Mouse (Mus musculus): ENCODE data around the gene Nrbf2.

The Nrbf2 gene

DNA sequence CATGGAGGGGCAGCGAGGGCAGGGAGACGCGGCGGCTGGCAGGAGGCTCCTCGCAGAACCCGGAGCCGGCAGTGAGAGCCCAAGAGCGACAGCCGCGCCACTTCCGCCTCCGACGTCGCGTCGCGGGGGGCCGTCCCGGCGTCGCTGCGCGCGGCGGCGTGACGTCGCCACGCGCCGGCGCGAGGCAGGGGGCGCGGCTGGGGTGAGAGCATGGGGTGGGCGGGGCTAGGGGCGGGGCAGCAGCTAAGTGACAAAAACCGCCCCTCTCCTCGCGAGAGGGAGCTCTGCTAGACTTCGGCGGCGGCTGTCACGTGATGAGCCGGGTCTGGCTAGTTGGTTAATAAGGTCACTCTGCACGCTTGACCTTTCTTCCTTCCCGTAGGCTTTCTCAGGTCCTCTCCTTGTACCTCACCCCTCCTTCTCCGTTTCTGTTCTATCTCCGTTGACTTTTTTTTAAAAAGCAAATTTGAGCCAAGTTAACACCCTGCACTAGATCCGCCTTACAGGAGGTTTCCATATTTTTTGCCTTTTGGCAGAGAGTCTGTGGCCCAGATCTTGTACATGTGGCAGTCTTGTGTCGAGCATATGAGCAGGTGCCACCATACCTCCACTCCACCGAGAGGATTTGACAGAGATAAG lies at the start of gene Nrbf2:
Gene Nrbf2, minus strand, starts transcription at position 130 of the 639 bp plus-strand sequence.
- peak; percentile 47 to 74 for DNase-seq (ENCODE audit: low spot score in 2 of 2)

DNA sequence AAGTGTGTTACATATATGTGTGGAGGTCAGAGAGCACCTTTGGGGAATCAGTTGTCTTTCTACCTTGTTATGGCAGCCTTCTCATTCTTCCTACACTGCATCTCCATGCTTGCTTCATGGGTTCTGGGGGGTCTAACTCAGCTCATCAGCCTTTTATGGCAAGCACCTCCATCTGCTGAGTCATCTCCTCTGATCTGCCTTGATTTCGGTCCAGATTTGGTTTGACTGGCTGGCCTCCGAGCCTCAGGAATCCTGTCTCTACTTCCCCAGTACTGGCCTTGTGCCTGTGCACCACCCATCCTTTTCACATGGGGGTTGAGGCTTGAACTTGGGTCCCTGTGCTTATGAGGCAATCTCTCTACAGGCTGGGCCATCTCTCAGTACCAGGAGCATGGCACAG lies 45.5 kb upstream of the Nrbf2 start:
- DNase-seq (ENCODE audit: low spot score in 2 of 2) = no peak

DNA sequence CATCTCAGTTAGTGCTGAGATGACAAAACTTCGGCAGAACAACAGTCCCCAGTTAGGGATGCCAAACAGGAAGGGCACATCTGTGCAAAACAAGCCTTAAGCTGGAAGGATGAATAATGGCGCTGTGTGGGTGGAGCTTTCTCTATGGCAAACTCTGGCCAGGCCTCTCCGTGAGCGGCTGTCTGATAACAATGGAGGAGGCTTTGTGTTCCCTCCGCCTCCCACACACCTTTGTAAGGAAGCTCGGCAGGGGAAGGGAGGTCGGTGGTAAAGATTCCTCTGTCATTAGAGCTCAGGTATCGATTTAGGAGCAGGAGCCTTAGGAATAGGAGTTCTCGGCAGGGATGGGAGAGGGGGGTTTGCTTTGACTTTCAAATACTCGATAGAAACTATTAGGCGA lies 44.6 kb upstream of the Nrbf2 start:
- no peak for DNase-seq (ENCODE audit: low spot score in 2 of 2)

DNA sequence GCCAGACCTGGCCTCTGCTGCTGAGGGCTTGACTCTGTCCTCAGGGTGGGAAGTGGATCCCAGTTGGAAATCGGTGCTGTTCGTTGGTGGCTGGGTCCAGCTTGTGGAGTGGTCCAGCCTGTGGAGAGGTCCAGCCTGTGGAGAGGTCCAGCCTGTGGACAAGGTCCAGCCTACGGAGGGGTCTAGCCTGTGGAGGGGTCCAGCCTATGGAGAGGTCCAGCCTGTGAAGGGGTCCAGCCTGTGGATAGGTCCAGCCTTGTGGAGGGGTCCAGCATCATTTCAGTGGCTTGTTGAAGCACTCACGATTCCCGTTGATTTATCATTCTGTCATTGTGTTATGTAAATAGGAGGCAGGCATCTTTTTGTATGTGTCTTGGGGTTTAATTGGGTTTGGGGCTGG lies 43.1 kb upstream of the Nrbf2 start:
- no peak for DNase-seq (ENCODE audit: low spot score in 2 of 2)

DNA sequence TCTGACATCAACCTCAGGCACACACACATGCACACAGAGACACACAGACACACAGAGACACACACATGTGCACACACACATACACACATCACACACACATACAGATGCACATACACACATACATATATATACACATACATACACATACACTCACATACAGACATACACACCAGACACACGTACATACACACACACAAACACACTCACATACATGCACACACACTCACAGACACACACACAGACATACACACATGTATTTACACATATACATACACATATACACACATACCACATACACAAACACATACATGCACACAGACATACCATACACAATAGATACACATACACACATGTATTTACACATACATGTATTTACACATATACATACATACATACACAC lies 38.9 kb upstream of the Nrbf2 start:
- no peak for DNase-seq (ENCODE audit: low spot score in 2 of 2)

DNA sequence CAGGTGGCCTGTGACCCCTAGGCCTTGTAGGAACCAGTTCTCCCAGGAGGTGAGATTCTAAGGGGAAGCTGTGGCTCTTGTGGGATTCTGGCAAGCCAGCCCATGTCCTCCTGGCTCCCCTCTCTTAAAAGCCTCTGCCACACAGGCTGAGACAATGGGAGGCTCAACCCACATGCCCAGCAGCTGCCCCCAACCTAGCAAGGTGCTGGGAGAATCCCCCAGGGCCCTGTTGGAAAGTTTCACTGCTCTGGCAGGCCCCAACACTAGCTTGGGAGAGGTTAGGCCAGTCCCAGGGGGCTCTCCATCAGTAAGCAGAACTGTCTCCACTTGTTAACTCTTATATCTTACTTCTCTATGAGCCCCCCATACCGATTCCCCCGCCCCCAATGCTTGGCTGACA lies 36.3 kb upstream of the Nrbf2 start:
- no peak for DNase-seq (ENCODE audit: low spot score in 2 of 2)

DNA sequence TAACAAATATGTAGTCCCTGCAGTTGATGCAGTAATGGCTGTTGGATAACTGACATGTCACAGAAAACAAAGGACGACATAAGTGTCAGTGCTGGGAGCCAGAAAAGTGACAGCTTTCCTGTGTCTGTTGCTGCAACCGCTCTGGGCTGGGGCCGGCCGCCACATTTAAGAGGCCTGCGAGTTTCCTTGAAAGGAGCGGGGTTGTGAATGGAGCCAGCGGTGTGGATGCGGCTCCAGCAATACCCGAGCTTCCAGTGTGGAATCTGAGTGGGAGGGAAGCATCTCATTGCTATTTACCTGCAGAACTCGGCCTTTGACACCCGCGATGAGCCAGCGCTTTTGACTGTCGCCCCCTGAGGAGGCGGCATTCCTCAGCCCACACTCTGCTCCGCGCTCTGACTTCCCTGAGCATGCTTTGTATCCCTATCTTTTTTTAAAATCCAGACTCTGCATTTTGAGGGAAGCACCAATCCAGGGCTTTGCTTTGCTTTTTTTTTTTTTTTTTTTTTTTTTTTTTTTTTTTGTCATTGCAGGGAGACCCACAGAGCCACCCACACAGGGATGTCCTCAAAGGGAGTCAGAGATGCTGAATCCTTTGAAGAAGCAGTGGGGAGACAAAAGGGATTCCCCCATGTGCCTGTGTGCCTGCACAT lies 35.2 kb upstream of the Nrbf2 start:
- no peak for DNase-seq (ENCODE audit: low spot score in 2 of 2)

DNA sequence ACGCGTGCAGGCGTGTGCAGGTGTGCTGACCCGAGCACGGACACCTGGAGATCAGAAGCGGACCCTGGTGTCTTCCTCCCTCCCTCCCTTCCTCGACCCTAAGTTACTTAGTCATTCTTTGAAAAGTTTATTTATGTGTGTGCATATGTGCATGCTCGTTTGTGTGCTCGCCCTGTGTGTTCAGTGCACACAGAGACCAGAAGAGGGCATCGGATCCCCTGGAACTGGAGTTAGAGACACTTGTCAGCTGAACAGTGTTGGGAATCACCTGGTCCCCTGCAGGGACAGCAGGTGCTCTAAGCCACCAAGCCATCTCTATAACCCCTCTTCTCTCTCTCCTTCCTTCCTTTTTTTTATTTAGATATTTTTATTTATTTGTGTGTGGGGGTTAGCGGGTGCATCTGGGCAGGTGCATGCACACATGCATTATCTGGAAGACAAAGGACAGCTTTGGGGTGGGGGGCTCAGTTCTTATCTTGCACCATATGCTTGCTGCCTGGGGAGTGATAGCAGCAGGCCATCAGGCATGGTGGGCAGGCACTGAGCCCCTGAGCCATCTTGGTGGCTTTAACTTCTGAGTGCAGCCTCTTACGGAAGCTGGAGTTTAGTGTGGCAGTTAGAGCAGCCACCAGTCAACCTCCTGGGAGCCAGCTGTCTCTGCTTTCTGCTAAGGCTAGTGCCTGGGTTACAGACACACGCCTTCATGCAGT lies 34.1 kb upstream of the Nrbf2 start:
- DNase-seq (ENCODE audit: low spot score in 2 of 2) = no peak

DNA sequence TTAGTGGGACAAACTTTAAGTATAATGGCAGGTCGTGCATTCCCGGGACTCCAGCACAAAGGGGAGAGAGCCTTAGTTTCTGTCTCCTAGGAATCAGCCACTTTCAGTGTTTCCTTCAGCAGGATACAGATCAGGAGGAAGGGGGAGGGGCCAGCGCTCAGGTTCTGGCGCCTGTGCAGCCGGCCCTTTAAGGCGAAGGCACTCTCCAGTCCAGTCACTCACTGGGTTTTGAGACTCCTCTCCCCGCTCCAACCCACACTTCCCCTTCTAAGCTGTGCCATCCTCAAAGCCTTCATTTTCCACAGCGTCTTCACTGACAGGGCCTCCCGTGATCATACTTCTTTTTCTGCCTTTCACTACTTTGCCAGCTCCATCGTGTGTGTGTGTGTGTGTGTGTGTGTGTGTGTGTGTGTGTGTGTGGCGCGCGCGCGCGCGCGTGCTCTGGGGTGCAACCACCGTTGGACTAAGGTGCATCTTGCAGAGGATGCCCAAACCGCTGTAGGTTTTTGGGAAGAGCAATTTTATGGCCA lies 32.9 kb upstream of the Nrbf2 start:
- no peak for DNase-seq (ENCODE audit: low spot score in 2 of 2)

DNA sequence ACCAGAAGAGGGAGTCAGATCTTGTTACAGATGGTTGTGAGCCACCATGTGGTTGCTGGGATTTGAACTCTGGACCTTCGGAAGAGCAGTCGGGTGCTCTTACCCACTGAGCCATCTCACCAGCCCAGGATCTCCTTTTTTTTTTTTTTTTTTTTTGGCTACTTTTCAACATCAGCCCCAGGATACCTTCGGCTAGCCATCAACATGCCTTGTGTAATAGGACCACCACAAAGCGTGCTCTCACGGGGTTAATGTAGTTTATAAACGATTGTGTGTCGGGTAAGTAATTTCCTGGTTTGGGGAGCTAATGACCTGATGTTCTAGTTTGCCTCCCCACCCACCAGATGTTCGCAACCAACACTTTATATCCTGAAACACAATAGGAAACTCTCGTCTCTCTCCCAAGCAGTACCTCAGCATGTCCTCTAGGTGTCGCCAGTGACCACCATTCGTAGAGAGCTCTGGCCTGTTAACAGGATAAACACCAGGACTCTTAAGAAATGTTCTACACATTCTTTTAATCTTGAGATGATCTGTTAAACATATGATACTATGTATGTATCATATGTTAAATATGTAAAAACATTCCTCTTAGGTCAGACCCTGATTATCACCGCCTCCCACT lies 29.8 kb upstream of the Nrbf2 start:
- DNase-seq (ENCODE audit: low spot score in 2 of 2) = peak in 1 of 2 experiments; percentile 21

DNA sequence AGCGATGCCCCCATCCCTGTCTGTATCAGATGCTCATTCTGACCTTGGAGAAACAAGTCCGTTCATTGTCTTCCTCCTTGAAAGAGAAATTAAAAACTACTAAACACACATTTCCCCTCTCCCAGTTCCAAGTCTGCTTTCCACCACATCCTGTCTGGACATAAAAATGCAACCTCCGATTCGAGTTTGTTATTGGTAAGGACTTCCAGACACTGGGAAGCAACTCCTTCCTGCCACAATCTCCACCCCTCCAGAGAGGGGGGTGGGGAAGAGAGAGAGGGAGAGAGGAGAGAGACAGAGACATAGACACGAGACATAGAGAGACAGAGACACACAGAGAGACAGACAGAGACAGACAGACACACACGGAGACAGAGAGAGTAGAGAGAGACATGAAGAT lies 27.4 kb upstream of the Nrbf2 start:
- no peak for DNase-seq (ENCODE audit: low spot score in 2 of 2)

DNA sequence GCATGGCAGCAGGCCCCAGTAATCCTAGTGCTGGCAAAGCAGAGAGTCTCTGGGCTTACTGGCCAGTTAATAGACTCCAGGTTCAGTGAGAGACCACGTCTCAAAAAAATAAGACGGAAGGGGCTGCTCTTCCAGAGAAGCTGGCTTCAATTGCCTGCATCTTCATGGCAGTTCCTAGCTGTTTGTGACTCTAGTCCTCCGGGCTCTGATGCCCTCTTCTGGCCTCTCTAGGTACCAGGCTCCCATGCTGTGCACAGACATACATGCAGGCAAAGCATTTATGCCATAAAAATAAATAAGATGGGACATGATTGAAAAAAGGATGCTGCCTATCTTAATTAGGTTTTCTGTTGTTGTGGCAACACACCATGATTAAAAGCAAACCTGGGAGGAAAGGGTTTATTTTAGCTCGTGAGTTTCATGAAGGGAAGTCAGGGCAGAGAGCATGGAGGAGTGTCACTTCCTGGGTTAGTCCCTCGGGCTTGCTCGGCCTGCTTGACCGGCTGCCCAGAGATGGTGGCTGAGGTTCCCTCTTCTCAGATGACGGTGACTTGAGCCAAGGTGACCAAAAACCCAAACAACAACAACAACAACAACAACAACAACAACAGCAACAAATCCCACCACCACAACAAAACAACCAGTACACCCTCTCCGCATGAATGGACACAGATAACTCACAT lies 26.3 kb upstream of the Nrbf2 start:
- peak; percentile 23 to 33 for DNase-seq (ENCODE audit: low spot score in 2 of 2)

DNA sequence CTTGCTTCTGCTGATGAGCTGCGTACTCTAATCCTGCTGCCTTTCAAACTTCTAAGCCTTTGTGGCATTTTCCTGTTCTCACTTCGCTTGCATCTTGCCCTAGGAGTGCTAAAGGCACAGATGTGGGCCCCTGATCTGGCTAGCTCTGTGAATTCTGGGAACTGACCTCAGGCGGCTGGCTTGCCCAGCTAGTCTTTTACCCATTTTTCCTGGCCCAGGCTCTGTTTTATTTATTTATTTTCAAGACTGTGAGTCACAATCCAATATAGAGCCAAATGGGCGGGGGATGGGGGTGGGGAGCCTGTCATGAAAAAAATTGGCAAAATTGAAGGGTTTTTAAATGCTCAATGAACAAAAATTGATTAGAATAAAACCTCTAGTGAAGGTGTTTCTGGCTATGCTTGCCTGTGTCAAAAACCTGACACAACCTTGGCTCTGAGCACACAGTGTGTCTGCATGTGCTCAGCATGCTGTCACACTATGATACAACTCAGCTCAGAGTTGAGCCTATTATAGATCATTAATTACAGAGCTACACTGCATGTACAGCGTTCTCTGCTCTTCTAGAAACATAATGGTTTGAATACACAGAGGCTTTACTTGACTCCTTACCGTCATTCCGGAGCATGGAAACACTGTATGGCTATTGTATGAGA lies 24.5 kb upstream of the Nrbf2 start:
- peak; percentile 19 to 20 for DNase-seq (ENCODE audit: low spot score in 2 of 2)

DNA sequence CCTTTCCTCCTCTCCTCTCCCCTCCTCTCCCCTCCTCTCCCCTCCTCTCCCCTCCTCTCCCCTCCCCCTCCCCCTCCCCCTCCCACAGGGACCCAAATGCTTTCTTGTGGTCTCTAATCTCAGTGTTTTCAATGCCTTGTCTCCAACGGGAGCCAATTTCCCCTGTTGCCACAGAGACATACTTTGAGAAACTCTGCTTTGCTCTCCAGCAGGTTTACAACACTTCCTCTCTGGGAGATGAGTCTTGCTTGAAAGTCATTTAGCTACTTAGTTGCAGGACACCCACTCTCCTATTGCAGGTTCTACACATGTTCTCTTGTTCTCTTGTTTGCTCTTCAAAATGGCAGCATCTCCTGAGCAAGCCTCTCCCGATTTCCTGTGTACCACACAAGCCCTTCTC lies 17.2 kb upstream of the Nrbf2 start:
- DNase-seq (ENCODE audit: low spot score in 2 of 2) = no peak

DNA sequence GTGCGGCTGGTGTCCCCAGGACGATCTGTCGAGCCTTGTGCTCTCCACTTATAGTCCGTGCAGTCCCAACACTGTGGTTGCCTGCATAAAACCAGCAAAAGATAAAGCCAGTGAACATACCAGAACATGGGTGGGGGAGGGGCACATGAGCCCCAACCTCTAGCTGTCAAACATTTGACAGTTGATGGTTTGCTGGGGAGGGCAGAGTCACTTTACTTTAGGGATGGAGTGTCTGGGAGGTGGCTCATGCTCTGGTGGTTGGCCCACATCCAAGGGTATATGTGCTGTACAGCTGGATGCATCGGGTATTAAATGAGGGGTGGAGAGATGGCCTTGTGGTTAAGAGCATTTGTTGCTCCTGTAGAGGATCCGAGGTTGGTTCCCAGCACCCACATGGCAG lies 15.9 kb upstream of the Nrbf2 start:
- DNase-seq (ENCODE audit: low spot score in 2 of 2) = no peak

DNA sequence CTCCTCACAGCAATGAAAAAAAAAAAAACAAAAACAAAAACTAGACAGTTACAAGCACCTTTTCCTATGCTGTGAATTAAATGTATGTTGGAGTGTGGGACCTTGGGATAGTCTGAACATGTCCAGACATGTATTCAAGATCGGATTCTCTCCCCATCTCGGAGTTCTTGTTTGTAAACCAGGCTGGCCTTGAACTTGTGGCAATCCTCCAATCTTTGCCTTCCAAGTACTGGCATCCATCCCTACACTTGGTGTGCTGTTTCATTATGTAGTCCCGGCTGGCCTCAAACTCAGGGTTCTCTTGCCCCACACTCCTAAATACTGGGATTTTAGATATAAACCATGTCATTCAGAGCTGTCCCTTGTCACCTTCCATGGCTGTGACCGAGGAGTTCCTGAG lies 14.2 kb upstream of the Nrbf2 start:
- no peak for DNase-seq (ENCODE audit: low spot score in 2 of 2)

DNA sequence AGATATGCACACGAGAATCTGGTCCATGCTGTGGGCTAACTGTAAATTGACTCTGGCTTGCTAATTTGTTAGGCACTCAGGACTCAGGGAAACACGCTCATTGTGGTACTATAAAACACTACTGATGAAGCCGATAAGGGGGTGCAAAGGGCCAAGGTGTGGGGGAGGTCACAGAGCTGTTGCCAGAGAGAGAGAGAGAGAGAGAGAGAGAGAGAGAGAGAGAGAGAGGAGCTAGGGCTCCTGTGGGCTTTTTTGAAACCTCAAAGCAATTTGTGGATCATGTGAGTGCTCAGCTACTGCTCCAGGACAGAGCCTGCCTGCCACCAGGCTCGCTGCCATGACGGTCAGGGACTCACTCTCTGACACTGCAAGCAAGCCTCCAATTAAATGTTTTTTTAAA lies 13.8 kb upstream of the Nrbf2 start:
- DNase-seq (ENCODE audit: low spot score in 2 of 2) = no peak

DNA sequence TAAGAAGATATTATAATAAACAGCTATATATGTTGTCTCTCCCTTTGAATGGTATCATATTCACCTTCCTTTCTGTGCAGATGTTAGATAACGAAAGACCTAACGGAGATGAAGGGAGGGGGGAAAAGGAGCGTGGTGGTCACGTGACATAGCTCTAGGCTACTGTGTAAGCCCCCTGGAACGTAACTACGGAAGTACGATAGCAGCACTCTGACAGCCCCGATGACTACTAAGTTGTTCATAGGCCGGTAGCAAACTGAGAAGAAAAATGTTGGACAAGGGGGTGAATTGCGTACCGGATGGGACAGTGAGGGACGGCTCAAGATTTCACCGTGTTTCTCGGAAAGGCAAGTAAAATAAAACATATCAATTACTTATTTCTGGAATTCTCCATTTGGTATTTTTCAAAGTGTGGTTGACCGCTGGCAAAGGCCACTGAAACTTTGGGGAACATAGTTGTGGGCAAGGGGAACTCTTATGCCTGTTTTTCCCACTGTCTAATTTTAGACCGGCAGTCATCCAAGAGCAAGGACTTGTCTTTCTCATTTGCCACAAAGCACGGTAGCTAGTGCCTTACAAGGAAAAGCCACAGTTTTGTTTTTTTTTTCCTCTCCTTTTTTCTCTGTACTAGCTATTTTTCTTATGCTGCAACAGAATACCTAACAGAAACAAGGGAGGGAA lies 12.2 kb upstream of the Nrbf2 start:
- no peak for DNase-seq (ENCODE audit: low spot score in 2 of 2)

DNA sequence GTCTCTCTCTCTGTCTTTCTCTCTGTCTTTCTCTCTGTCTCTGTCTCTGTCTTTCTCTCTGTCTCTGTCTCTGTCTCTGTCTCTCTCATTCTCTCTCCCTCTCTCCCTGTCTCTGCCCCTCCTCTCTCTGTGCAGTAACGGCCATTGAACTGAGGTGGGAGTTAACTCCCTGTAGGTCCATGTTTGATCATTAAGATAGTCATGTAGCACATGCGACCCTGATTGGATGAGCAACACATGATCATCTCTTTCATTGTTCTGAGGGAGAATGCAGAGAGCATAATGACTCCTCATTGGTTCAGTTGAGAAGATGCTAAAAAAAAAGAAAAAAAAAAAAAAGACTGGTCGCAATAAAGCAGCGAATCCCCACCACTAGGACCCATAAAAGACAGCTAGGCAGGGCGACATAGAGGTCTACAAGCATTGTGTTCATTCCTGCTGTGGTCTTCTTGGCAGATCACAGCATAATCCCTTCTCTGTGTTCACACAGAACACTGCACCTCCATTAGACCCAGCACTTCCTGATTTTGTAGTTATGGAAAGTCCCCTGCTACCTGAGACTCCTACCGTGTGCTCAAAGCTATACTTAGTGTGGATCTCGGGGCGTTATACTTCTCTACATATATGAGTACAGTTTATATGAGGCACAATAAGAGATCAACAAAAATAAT lies 11.5 kb upstream of the Nrbf2 start:
- no peak for DNase-seq (ENCODE audit: low spot score in 2 of 2)

DNA sequence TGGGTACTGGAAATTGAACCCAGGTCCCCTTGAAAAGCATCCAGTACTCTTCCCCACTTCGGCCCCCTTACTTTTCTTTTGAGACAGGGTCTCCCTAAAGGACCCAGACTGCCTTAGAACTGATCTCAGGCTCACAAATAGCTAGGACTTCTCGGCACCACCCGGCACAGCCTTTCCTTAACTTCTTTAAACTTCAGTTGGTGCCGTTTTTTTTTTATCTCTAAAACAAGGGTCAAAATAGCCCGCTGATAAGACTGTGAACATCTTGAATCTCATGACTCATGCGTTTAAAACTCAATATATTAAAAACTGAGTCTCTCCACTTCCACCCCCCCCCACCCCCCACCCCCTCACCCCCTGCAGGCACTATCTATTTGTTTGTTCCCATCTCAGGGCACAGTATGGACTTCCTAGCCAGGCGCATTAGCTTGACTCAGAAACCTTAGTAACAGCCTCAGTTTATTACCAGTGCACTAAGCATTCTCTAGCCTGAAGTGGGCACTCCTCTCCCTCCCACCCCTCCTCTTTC lies 10.9 kb upstream of the Nrbf2 start:
- no peak for DNase-seq (ENCODE audit: low spot score in 2 of 2)
